Mouse (Mus musculus) CH12.LX (cell line): ENCODE data around the gene Tbc1d2. TPM values are rescaled to one million over a fixed set of nuclear protein-coding genes. Genes with fewer than 3 reads are reported as not detected.
A peak's percentile ranks its signal among the peaks of the same experiment; 100 is the strongest.

Experiments used
- DNase-seq: peaks from one replicate; pipeline ENCODE4 v3.0.0-alpha.2; 2013; ENCODE audit errors: extremely low read depth
- H3K27ac ChIP-seq: 2 replicates; pipeline ENCODE4 v1.5.1; 2012; ENCODE audit warnings: low read depth, mild to moderate bottlenecking, control low read depth, moderate library complexity; ENCODE audit not compliant: insufficient read depth
- H3K27me3 ChIP-seq: replicated peaks from 2 replicates; pipeline ENCODE3; 2012; ENCODE audit warnings: inconsistent platforms
- H3K36me3 ChIP-seq, 2 experiments: replicated peaks in 1 of 2; 2 replicates each; pipeline versions ENCODE3 to v1.6.1; 2012; ENCODE audit warnings: inconsistent platforms in 1 of 2, low read length in 1 of 2, mild to moderate bottlenecking in 1 of 2, mixed read lengths in 1 of 2, moderate library complexity in 1 of 2; ENCODE audit not compliant: control insufficient read depth in 1 of 2, insufficient read depth in 1 of 2
- H3K4me1 ChIP-seq, 2 experiments: 2 replicates each; pipeline ENCODE4 v1.6.1; 2012; ENCODE audit warnings: inconsistent platforms in 1 of 2, moderate library complexity in 1 of 2; ENCODE audit not compliant: insufficient read depth in 2 of 2, control insufficient read depth in 1 of 2
- H3K4me2 ChIP-seq: 2 replicates; pipeline ENCODE4 v1.6.1; 2012; ENCODE audit warnings: low read depth, mild to moderate bottlenecking, control low read depth; ENCODE audit not compliant: poor library complexity, insufficient read depth, severe bottlenecking
- H3K4me3 ChIP-seq, 3 experiments: fragments of 150-350 bp in 1 of 3; sonication (generic) in 1 of 3; replicated peaks in 1 of 3; 2 replicates each; pipeline versions ENCODE3 to v1.5.1; 2011 to 2012; ENCODE audit warnings: low read depth in 2 of 3, low read length in 2 of 3, mild to moderate bottlenecking in 2 of 3, moderate library complexity in 2 of 3, control low read depth in 1 of 3, improper control_type of control experiment in 1 of 3, inconsistent platforms in 1 of 3, mixed read lengths in 1 of 3; ENCODE audit not compliant: poor library complexity in 1 of 3
- H3K79me2 ChIP-seq: replicated peaks from 2 replicates; pipeline ENCODE4 v1.6.1; 2012; ENCODE audit warnings: mild to moderate bottlenecking, moderate library complexity; ENCODE audit not compliant: control insufficient read depth, poor library complexity, insufficient read depth, severe bottlenecking; ENCODE audit errors: extremely low read depth
- H3K9ac ChIP-seq: 2 replicates; pipeline ENCODE4 v1.6.1; 2012; ENCODE audit warnings: low read depth, mild to moderate bottlenecking, control low read depth, moderate library complexity; ENCODE audit not compliant: insufficient read depth
- H3K9me3 ChIP-seq: replicated peaks from 2 replicates; pipeline ENCODE3; 2012; ENCODE audit warnings: low read length, inconsistent platforms, mixed read lengths
- BHLHE40 ChIP-seq: IDR thresholded peaks from 2 replicates; pipeline ENCODE4 v1.6.1; 2011; ENCODE audit warnings: mild to moderate bottlenecking, low read depth, low read length, improper control_type of control experiment
- CHD1 ChIP-seq: IDR thresholded peaks from 2 replicates; pipeline ENCODE4 v1.6.1; 2012; ENCODE audit warnings: low read depth, low read length, improper control_type of control experiment, inconsistent platforms
- CHD2 ChIP-seq: IDR thresholded peaks from 2 replicates; pipeline ENCODE4 v1.6.1; 2011; ENCODE audit warnings: low read length, improper control_type of control experiment
- CTCF ChIP-seq, 2 experiments: IDR thresholded peaks in 1 of 2; conservative IDR thresholded peaks in 1 of 2; 2 replicates each; pipeline ENCODE4 v1.5.1; 2011 to 2012; ENCODE audit warnings: low read depth in 2 of 2, low read length in 2 of 2, improper control_type of control experiment in 1 of 2, inconsistent platforms in 1 of 2, mild to moderate bottlenecking in 1 of 2, moderate library complexity in 1 of 2
- E2F4 ChIP-seq: IDR thresholded peaks from 2 replicates; pipeline ENCODE4 v1.6.1; 2011; ENCODE audit warnings: low read depth, low read length, improper control_type of control experiment; ENCODE audit not compliant: insufficient replicate concordance
- ELF1 ChIP-seq: IDR thresholded peaks from 2 replicates; pipeline ENCODE4 v1.6.1; 2014; ENCODE audit warnings: low read depth, mild to moderate bottlenecking, inconsistent platforms, low read length, improper control_type of control experiment
- EP300 ChIP-seq: IDR thresholded peaks from 2 replicates; pipeline ENCODE4 v1.6.1; 2011; ENCODE audit warnings: low read length, improper control_type of control experiment
- ETS1 ChIP-seq: conservative IDR thresholded peaks from 2 replicates; pipeline ENCODE4 v1.6.1; 2012; ENCODE audit warnings: low read depth, mild to moderate bottlenecking, inconsistent platforms, low read length, improper control_type of control experiment, moderate library complexity
- GABPA ChIP-seq: IDR thresholded peaks from 2 replicates; pipeline ENCODE4 v1.6.1; 2012; ENCODE audit warnings: low read depth, low read length, improper control_type of control experiment, inconsistent platforms; ENCODE audit not compliant: insufficient replicate concordance
- HCFC1 ChIP-seq: IDR thresholded peaks from 2 replicates; pipeline ENCODE4 v1.6.1; 2012; ENCODE audit warnings: low read depth, mild to moderate bottlenecking, inconsistent platforms, low read length, improper control_type of control experiment
- IRF4 ChIP-seq: IDR thresholded peaks from 2 replicates; pipeline ENCODE4 v1.6.1; 2014; ENCODE audit warnings: low read depth, mild to moderate bottlenecking, inconsistent platforms, low read length, improper control_type of control experiment
- JUN ChIP-seq: IDR thresholded peaks from 2 replicates; pipeline ENCODE4 v1.6.1; 2011; ENCODE audit warnings: low read depth, mild to moderate bottlenecking, low read length, improper control_type of control experiment, moderate library complexity; ENCODE audit not compliant: insufficient read depth
- JUND ChIP-seq: conservative IDR thresholded peaks from 2 replicates; pipeline ENCODE4 v1.6.1; 2011; ENCODE audit warnings: low read depth, low read length, improper control_type of control experiment
- KAT2A ChIP-seq: IDR thresholded peaks from 2 replicates; pipeline ENCODE4 v1.6.1; 2012; ENCODE audit warnings: low read length, improper control_type of control experiment, inconsistent platforms; ENCODE audit not compliant: insufficient replicate concordance
- MAFK ChIP-seq: IDR thresholded peaks from 2 replicates; pipeline ENCODE4 v1.6.1; 2011; ENCODE audit warnings: low read length, improper control_type of control experiment; ENCODE audit not compliant: insufficient replicate concordance
- MAX ChIP-seq: IDR thresholded peaks from 2 replicates; pipeline ENCODE4 v1.6.1; 2011; ENCODE audit warnings: low read length, improper control_type of control experiment
- MAZ ChIP-seq: IDR thresholded peaks from 2 replicates; pipeline ENCODE4 v1.6.1; 2012; ENCODE audit warnings: low read depth, mild to moderate bottlenecking, inconsistent platforms, low read length, improper control_type of control experiment, moderate library complexity
- MEF2A ChIP-seq: IDR thresholded peaks from 2 replicates; pipeline ENCODE4 v1.6.1; 2014; ENCODE audit warnings: low read depth, mild to moderate bottlenecking, inconsistent platforms, low read length, improper control_type of control experiment, borderline replicate concordance
- MXI1 ChIP-seq: IDR thresholded peaks from 2 replicates; pipeline ENCODE4 v1.6.1; 2011; ENCODE audit warnings: mild to moderate bottlenecking, low read depth, low read length, improper control_type of control experiment
- MYC ChIP-seq: IDR thresholded peaks from 2 replicates; pipeline ENCODE4 v1.6.1; 2011; ENCODE audit warnings: low read depth, mild to moderate bottlenecking, improper control_type of control experiment, low read length
- NELFE ChIP-seq: IDR thresholded peaks from 2 replicates; pipeline ENCODE4 v1.6.1; 2011; ENCODE audit warnings: low read depth, low read length, improper control_type of control experiment
- NRF1 ChIP-seq: IDR thresholded peaks from 2 replicates; pipeline ENCODE4 v1.6.1; 2014; ENCODE audit warnings: low read depth, mild to moderate bottlenecking, inconsistent platforms, low read length, improper control_type of control experiment, moderate library complexity
- PAX5 ChIP-seq: IDR thresholded peaks from 2 replicates; pipeline ENCODE4 v1.6.1; 2012; ENCODE audit warnings: low read length, inconsistent platforms, mixed read lengths
- POLR2A ChIP-seq: IDR thresholded peaks from 2 replicates; pipeline ENCODE4 v1.6.1; 2011; ENCODE audit warnings: low read depth, mild to moderate bottlenecking, improper control_type of control experiment, low read length
- POLR2AphosphoS2 ChIP-seq: IDR thresholded peaks from 2 replicates; pipeline ENCODE4 v1.6.1; 2011; ENCODE audit warnings: low read depth, low read length, improper control_type of control experiment
- RAD21 ChIP-seq: IDR thresholded peaks from 2 replicates; pipeline ENCODE4 v1.6.1; 2011; ENCODE audit warnings: low read depth, mild to moderate bottlenecking, low read length, improper control_type of control experiment, moderate library complexity
- RCOR1 ChIP-seq: conservative IDR thresholded peaks from 2 replicates; pipeline ENCODE4 v1.6.1; 2012; ENCODE audit warnings: low read depth, mild to moderate bottlenecking, inconsistent platforms, low read length, improper control_type of control experiment
- SIN3A ChIP-seq: IDR thresholded peaks from 2 replicates; pipeline ENCODE4 v1.6.1; 2012; ENCODE audit warnings: low read length, improper control_type of control experiment, inconsistent platforms
- SMC3 ChIP-seq: IDR thresholded peaks from 2 replicates; pipeline ENCODE4 v1.6.1; 2011; ENCODE audit warnings: low read depth, low read length, improper control_type of control experiment
- TBP ChIP-seq: conservative IDR thresholded peaks from 2 replicates; pipeline ENCODE4 v1.6.1; 2011; ENCODE audit warnings: low read depth, low read length, improper control_type of control experiment
- TCF12 ChIP-seq: IDR thresholded peaks from 2 replicates; pipeline ENCODE4 v1.6.1; 2014; ENCODE audit warnings: low read depth, mild to moderate bottlenecking, inconsistent platforms, low read length, improper control_type of control experiment
- UBTF ChIP-seq: IDR thresholded peaks from 2 replicates; pipeline ENCODE4 v1.6.1; 2012; ENCODE audit warnings: low read depth, mild to moderate bottlenecking, inconsistent platforms, low read length, improper control_type of control experiment, moderate library complexity
- USF1 ChIP-seq: IDR thresholded peaks from 2 replicates; pipeline ENCODE4 v1.6.1; 2014; ENCODE audit warnings: low read depth, mild to moderate bottlenecking, inconsistent platforms, low read length, improper control_type of control experiment
- USF2 ChIP-seq: conservative IDR thresholded peaks from 2 replicates; pipeline ENCODE4 v1.6.1; 2011; ENCODE audit warnings: low read depth, low read length, improper control_type of control experiment
- ZC3H11A ChIP-seq: IDR thresholded peaks from 2 replicates; pipeline ENCODE4 v1.6.1; 2012; ENCODE audit warnings: low read depth, mild to moderate bottlenecking, inconsistent platforms, low read length, improper control_type of control experiment
- ZKSCAN1 ChIP-seq: IDR thresholded peaks from 2 replicates; pipeline ENCODE4 v1.6.1; 2012; ENCODE audit warnings: low read depth, inconsistent platforms, low read length, improper control_type of control experiment, borderline replicate concordance
- ZMIZ1 ChIP-seq: IDR thresholded peaks from 2 replicates; pipeline ENCODE4 v1.6.1; 2012; ENCODE audit warnings: low read depth, mild to moderate bottlenecking, inconsistent platforms, low read length, improper control_type of control experiment
- ZNF384 ChIP-seq: IDR thresholded peaks from 2 replicates; pipeline ENCODE4 v1.6.1; 2012; ENCODE audit warnings: low read depth, low read length, improper control_type of control experiment, inconsistent platforms
- dilution Hi-C: fragments of 300-500 bp; cut with MboI; formaldehyde crosslinking; loops from 2 replicates; pipeline ENCODE4 v1.14.3; 2020; ENCODE audit warnings: low sequenced_read_pairs; ENCODE audit not compliant: extremely low pct_unique_long_range_greater_than_20kb, extremely low pct_ligation_motif_present
- in situ Hi-C: fragments of 300-500 bp; cut with MboI; formaldehyde crosslinking; loops from 3 replicates; pipeline ENCODE4 v1.14.3; 2019; ENCODE audit warnings: low sequenced_read_pairs, low pct_ligation_motif_present, low pct_unique_long_range_greater_than_20kb, mixed read lengths
- polyA plus RNA-seq: library from polyadenylated mRNA; unstranded; fragments of >175 nt; gene quantifications from 2 replicates; pipeline ENCODE4 v1.2.1, GENCODE M21; 2012; ENCODE audit warnings: low read depth; ENCODE audit not compliant: insufficient read length
- total RNA-seq, 2 experiments: library from RNA; depleted of rRNA; stranded (reverse); fragments of 300-350 nt in 1 of 2; fragments of >200 nt in 1 of 2; gene quantifications; 2 replicates each; pipeline ENCODE4 v1.2.3; 2012 to 2014

Gene Tbc1d2
- total and polyA plus RNA-seq, 3 experiments: 0.12 to 1.1 (median 0.29) TPM

GRCm38 (mm10) chr4:46668620-46669019, 18.6 kb upstream of the Tbc1d2 start:
- H3K4me1 ChIP-seq: peaks cover 10 to 32% of the 10 kb centered on the region in 2 experiments
- no peak overlapping the region for H3K27ac ChIP-seq
- no peak overlapping the region for H3K9ac ChIP-seq
- no peaks in the 10 kb centered on the region for H3K36me3 ChIP-seq
- H3K4me2 ChIP-seq: no peak overlapping the region
- H3K79me2 ChIP-seq: no peaks in the 10 kb centered on the region
- H3K9me3 ChIP-seq: peaks cover 17% of the 10 kb centered on the region
- TF ChIP-seq CHD2: peak; percentile 83
- no peak for TF ChIP-seq NELFE
- no peak for TF ChIP-seq UBTF
- TF ChIP-seq RCOR1: no peak
- no peak for TF ChIP-seq NRF1
- no peak for TF ChIP-seq KAT2A
- no peak for TF ChIP-seq CHD1
- TF ChIP-seq MAFK: peak; percentile 94
- TF ChIP-seq POLR2A: peak; percentile 59; the same call in 1 of the 2 replicates
- no peak for TF ChIP-seq CTCF (conservative IDR thresholded peaks at IDR 0.05 in 1 of 2, IDR thresholded peaks at IDR 0.05 in 1 of 2; ENCODE audit: low read depth in 2 of 2, low read length in 2 of 2)
- TF ChIP-seq SMC3: no peak
- TF ChIP-seq BHLHE40: no peak
- no peak for TF ChIP-seq USF1
- 0 out of 2 replicates have a peak, but pooled peaks have one; percentile 26 for TF ChIP-seq TCF12
- TF ChIP-seq MEF2A: no peak
- no peak for TF ChIP-seq ZMIZ1
- TF ChIP-seq PAX5: no peak
- TF ChIP-seq USF2: no peak
- TF ChIP-seq POLR2AphosphoS2: no peak
- no peak for TF ChIP-seq MYC
- TF ChIP-seq MAX: no peak
- peak; percentile 58; the same call in 1 of the 2 replicates for TF ChIP-seq TBP
- TF ChIP-seq MAZ: no peak
- no peak; the same call in 1 of the 2 replicates for TF ChIP-seq JUND
- no peak for TF ChIP-seq JUN
- TF ChIP-seq ZKSCAN1: no peak
- no peak for TF ChIP-seq IRF4
- TF ChIP-seq MXI1: no peak
- TF ChIP-seq GABPA: peak; percentile 51
- no peak for TF ChIP-seq ELF1
- TF ChIP-seq ZC3H11A: no peak
- no peak for TF ChIP-seq E2F4
- TF ChIP-seq RAD21: no peak
- no peak for TF ChIP-seq EP300
- TF ChIP-seq SIN3A: no peak
- no peak for TF ChIP-seq HCFC1
- no peak for TF ChIP-seq ETS1
- no peak for TF ChIP-seq ZNF384
- no peak overlapping the region for H3K4me3 ChIP-seq
- H3K27me3 ChIP-seq: no peaks in the 10 kb centered on the region
- peak; percentile 65 for DNase-seq
- in situ Hi-C loops: no loop called here
- dilution Hi-C loops: no loop called here
